Mouse (Mus musculus): ENCODE measurements around the gene Ndufs2. TPM values are rescaled to one million over a fixed set of nuclear protein-coding genes. Genes with fewer than 3 reads are reported as not detected.

Gene Ndufs2
- polyA plus RNA-seq, 1 experiment from 2014 or later = 272 TPM

DNA sequence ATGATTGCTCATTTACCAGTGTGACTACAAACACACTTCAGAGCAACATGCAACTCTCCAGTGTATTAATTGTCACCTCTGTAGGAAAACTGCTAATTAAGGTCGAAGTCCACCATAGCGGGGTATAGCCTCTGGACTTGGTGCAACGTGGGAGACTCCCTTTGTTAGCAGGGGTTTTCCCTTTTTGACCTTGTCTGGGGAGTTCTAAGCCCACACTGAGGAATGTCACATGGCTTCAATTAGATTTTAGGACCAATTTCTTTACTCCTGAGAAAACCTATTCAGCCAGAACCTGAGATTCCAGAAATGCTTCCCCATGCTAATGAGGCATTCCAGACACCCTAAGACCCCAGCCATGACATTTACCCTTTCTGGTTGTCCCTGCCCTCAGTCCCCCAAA, 21.0 kb downstream of the Ndufs2 start:
- Histone ChIP-seq H3K27ac (replicated peaks; ENCODE audit: low read depth, low read length) (no peak overlapping the region), H3K4me1 (ENCODE audit: control insufficient read depth, insufficient read depth, low read length) (no peaks in the 10 kb centered on the region), H3K36me3 (replicated peaks; ENCODE audit: control insufficient read depth, insufficient read depth, low read depth, low read length) (peaks cover 9% of the 10 kb centered on the region; the same call in 1 of the 2 replicates), H3K4me3 (ENCODE audit: low read depth, low read length) (no peak overlapping the region), H3K9ac (replicated peaks; ENCODE audit: low read length) (no peak overlapping the region), H3K27me3 (ENCODE audit: control insufficient read depth, insufficient read depth, low read length) (no peaks in the 10 kb centered on the region), H3K9me3 (replicated peaks; ENCODE audit: control insufficient read depth, low read length) (no peaks in the 10 kb centered on the region), H3K4me2 (ENCODE audit: low read depth, low read length) (no peak overlapping the region)
- DNase-seq (ENCODE audit: low spot score) = peak; percentile 57
- no peak for ATAC-seq (replicated peaks; ENCODE audit: insufficient number of reproducible peaks, low FRiP score, low TSS enrichment, low read depth)
- WGBS = 32% methylated on average over 3 of the region's 3 CpGs

DNA sequence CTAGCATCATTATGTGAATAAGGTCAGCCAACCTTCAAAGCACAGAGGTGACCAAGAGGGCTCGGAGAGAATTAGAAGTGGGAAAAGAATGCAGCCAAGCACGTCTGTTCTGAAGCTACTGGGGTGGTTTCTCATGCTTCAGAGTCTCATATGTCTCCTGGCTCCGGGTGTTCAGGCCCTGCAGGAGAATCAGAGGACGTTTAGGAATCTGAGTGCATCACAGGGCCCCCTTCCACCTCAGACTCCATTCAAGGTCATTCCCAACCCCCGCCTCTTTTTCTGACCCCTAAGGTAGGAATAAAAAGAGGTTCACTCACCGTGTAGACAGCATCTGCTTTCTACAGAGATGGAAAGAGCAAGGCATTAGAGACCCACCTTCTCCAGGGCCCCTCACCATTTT, 21.4 kb downstream of the Ndufs2 start:
- H3K4me2 ChIP-seq (ENCODE audit: low read depth, low read length) = no peak overlapping the region
- peaks cover 4% of the 10 kb centered on the region; the same call in 1 of the 2 replicates for H3K36me3 ChIP-seq (replicated peaks; ENCODE audit: control insufficient read depth, insufficient read depth, low read depth, low read length)
- H3K27me3 ChIP-seq (ENCODE audit: control insufficient read depth, insufficient read depth, low read length) = no peaks in the 10 kb centered on the region
- DNase-seq (ENCODE audit: low spot score) (peak; percentile 25), ATAC-seq (replicated peaks; ENCODE audit: insufficient number of reproducible peaks, low FRiP score, low TSS enrichment, low read depth) (no peak)
- no peak overlapping the region for H3K4me3 ChIP-seq (ENCODE audit: low read depth, low read length)
- H3K27ac ChIP-seq (replicated peaks; ENCODE audit: low read depth, low read length) = no peak overlapping the region
- no peak overlapping the region for H3K9ac ChIP-seq (replicated peaks; ENCODE audit: low read length)
- no peaks in the 10 kb centered on the region for H3K4me1 ChIP-seq (ENCODE audit: control insufficient read depth, insufficient read depth, low read length)
- WGBS = 39% methylated on average over 6 of the region's 6 CpGs
- H3K9me3 ChIP-seq (replicated peaks; ENCODE audit: control insufficient read depth, low read length) = no peaks in the 10 kb centered on the region

DNA sequence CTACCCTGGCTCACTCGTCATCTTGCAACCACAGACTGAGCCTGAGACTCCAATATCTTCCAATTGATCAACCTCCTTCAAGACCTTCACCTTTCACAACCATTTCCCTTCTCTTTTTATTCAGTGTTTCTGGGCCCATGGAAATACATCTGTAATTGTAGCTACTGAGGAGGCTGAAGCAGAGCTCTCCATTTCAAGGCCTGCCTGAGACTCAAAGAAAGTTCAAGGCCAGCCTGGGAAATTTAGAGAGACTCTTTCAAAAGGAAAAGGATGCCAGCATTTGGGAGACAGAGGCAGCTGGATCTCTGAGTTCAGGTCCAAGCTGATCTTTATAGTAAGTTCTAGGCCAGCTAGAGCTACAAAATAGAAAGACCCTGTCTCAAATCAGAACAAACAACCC, 23.3 kb downstream of the Ndufs2 start:
- Histone ChIP-seq H3K27me3 (ENCODE audit: control insufficient read depth, insufficient read depth, low read length) (no peaks in the 10 kb centered on the region), H3K9me3 (replicated peaks; ENCODE audit: control insufficient read depth, low read length) (no peaks in the 10 kb centered on the region), H3K4me1 (ENCODE audit: control insufficient read depth, insufficient read depth, low read length) (no peaks in the 10 kb centered on the region), H3K27ac (replicated peaks; ENCODE audit: low read depth, low read length) (no peak overlapping the region), H3K9ac (replicated peaks; ENCODE audit: low read length) (no peak overlapping the region), H3K4me3 (ENCODE audit: low read depth, low read length) (no peak overlapping the region), H3K4me2 (ENCODE audit: low read depth, low read length) (no peak overlapping the region), H3K36me3 (replicated peaks; ENCODE audit: control insufficient read depth, insufficient read depth, low read depth, low read length) (no peaks in the 10 kb centered on the region)
- ATAC-seq (replicated peaks; ENCODE audit: insufficient number of reproducible peaks, low FRiP score, low TSS enrichment, low read depth) = no peak
- DNase-seq (ENCODE audit: low spot score) = no peak
- WGBS = 93% methylated on average over 1 of the region's 1 CpGs

DNA sequence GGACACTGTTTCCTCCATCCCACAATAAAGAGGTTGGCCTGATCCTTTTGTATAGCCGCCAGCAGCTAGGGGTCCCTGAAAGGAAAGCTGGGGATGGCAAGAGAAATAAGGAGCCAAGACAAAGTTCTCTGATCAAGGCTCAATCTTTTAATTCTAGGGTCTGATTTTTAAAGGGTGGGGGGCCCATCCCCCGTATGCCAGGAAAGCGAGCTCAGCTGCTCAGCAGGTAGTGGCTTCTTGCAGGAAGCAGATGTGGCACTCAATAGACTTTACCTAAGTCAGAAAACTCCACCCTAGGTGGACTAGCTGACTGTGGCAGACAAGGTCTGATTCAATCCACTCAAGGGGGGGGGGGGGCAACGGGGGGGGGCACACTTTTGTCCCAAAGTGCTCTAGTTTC, 24.4 kb downstream of the Ndufs2 start:
- 49% methylated on average over 4 of the region's 4 CpGs for WGBS
- Histone ChIP-seq H3K4me1 (ENCODE audit: control insufficient read depth, insufficient read depth, low read length) (no peaks in the 10 kb centered on the region), H3K4me3 (ENCODE audit: low read depth, low read length) (no peak overlapping the region), H3K27ac (replicated peaks; ENCODE audit: low read depth, low read length) (no peak overlapping the region), H3K9me3 (replicated peaks; ENCODE audit: control insufficient read depth, low read length) (no peaks in the 10 kb centered on the region), H3K36me3 (replicated peaks; ENCODE audit: control insufficient read depth, insufficient read depth, low read depth, low read length) (no peaks in the 10 kb centered on the region), H3K4me2 (ENCODE audit: low read depth, low read length) (no peak overlapping the region), H3K9ac (replicated peaks; ENCODE audit: low read length) (no peak overlapping the region), H3K27me3 (ENCODE audit: control insufficient read depth, insufficient read depth, low read length) (no peaks in the 10 kb centered on the region)
- ATAC-seq (replicated peaks; ENCODE audit: insufficient number of reproducible peaks, low FRiP score, low TSS enrichment, low read depth) (no peak), DNase-seq (ENCODE audit: low spot score) (no peak)

DNA sequence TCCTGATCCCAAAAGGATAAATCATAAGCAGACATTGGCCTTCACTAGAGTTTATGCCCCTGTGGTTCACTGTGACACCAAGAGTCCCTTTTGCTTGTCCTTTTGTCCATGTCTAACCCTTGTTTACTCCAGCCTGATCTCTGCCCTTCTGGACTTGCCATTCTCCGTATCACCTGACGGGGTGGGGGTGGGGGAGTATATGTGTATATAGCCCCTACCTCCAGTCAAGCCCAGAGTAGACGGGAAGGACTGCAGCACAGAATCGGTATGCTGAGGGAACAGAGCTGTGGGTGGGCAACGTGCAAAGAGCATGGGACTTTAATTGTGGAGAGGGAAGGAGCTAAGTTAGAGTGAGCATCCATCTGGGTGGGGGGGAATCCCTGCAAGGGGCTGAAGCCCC, 26.3 kb downstream of the Ndufs2 start, which contains the start of gene Apoa2:
Gene Apoa2, plus strand, starts transcription at position 198 of the 400 bp plus-strand sequence.
- no peak for ATAC-seq (replicated peaks; ENCODE audit: insufficient number of reproducible peaks, low FRiP score, low TSS enrichment, low read depth)
- 79% methylated on average over 5 of the region's 5 CpGs for WGBS
- H3K27ac ChIP-seq (replicated peaks; ENCODE audit: low read depth, low read length) = no peak within 1 kb of the TSS

DNA sequence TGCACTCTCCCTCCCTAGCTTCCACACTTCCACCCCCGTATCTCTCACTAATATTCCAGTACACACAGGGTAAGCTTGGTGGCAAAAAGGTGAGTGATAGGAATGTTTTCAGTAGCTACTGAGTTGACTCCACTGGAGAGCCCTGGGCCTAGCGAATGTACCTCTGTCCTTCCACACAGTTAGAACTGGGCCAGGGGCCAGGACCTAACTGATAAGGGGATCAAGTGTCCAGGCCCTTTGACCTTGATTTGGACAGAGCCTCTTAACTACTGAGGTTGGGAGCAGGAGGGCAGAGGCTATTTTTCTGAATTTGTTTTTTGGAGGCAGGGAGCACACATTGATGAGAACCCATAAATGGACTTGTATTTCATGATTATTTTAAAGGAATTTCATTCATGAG, 27.4 kb downstream of the Ndufs2 start:
- DNase-seq (ENCODE audit: low spot score) = no peak
- H3K4me3 ChIP-seq (ENCODE audit: low read depth, low read length) = no peak overlapping the region
- no peak overlapping the region for H3K4me2 ChIP-seq (ENCODE audit: low read depth, low read length)
- H3K9ac ChIP-seq (replicated peaks; ENCODE audit: low read length) = no peak overlapping the region
- H3K9me3 ChIP-seq (replicated peaks; ENCODE audit: control insufficient read depth, low read length) = no peaks in the 10 kb centered on the region
- H3K36me3 ChIP-seq (replicated peaks; ENCODE audit: control insufficient read depth, insufficient read depth, low read depth, low read length) = no peaks in the 10 kb centered on the region
- H3K4me1 ChIP-seq (ENCODE audit: control insufficient read depth, insufficient read depth, low read length) = no peaks in the 10 kb centered on the region
- ATAC-seq (replicated peaks; ENCODE audit: insufficient number of reproducible peaks, low FRiP score, low TSS enrichment, low read depth) = no peak
- H3K27ac ChIP-seq (replicated peaks; ENCODE audit: low read depth, low read length) = no peak overlapping the region
- WGBS = 78% methylated on average over 2 of the region's 2 CpGs
- no peaks in the 10 kb centered on the region for H3K27me3 ChIP-seq (ENCODE audit: control insufficient read depth, insufficient read depth, low read length)

More for the DNA sequence above, 26.3 kb downstream of the Ndufs2 start, which contains the start of gene Apoa2:
- Histone ChIP-seq H3K9ac (replicated peaks; ENCODE audit: low read length) (no peak within 1 kb of the TSS), H3K4me2 (ENCODE audit: low read depth, low read length) (no peak within 1 kb of the TSS), H3K9me3 (replicated peaks; ENCODE audit: control insufficient read depth, low read length) (no peaks in the 10 kb centered on the region), H3K36me3 (replicated peaks; ENCODE audit: control insufficient read depth, insufficient read depth, low read depth, low read length) (no peaks in the 10 kb centered on the region), H3K27me3 (ENCODE audit: control insufficient read depth, insufficient read depth, low read length) (no peaks in the 10 kb centered on the region), H3K4me1 (ENCODE audit: control insufficient read depth, insufficient read depth, low read length) (no peaks in the 10 kb centered on the region), H3K4me3 (ENCODE audit: low read depth, low read length) (no peak within 1 kb of the TSS)
- no peak for DNase-seq (ENCODE audit: low spot score)

DNA sequence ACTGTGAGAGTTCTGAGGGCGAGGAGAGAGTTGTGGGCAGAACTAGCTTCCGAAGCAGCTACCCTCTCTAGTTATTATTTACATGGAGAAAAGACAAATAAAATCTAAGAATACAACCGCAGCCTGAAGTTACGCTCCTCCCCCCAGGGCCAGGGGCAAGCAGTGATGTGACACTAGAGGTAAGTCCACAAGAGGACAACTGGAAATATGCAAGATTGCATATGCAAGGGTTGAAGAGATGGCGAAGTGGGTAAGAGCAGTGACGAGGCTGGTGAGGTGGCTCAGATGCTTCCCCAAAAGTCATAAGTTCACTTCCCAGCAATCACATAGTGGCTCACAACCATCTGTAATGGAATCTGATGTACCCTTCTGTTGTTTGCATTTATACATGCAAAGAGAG, 28.0 kb downstream of the Ndufs2 start:
- Histone ChIP-seq H3K4me3 (ENCODE audit: low read depth, low read length) (peak overlapping the region; percentile 12), H3K27me3 (ENCODE audit: control insufficient read depth, insufficient read depth, low read length) (no peaks in the 10 kb centered on the region), H3K27ac (replicated peaks; ENCODE audit: low read depth, low read length) (no peak overlapping the region), H3K4me2 (ENCODE audit: low read depth, low read length) (peak overlapping the region; percentile 0; the same call in 1 of the 2 replicates), H3K9ac (replicated peaks; ENCODE audit: low read length) (no peak overlapping the region), H3K36me3 (replicated peaks; ENCODE audit: control insufficient read depth, insufficient read depth, low read depth, low read length) (no peaks in the 10 kb centered on the region), H3K4me1 (ENCODE audit: control insufficient read depth, insufficient read depth, low read length) (no peaks in the 10 kb centered on the region), H3K9me3 (replicated peaks; ENCODE audit: control insufficient read depth, low read length) (no peaks in the 10 kb centered on the region)
- ATAC-seq (replicated peaks; ENCODE audit: insufficient number of reproducible peaks, low FRiP score, low TSS enrichment, low read depth) (no peak), DNase-seq (ENCODE audit: low spot score) (no peak)
- WGBS = 79% methylated on average over 6 of the region's 6 CpGs

DNA sequence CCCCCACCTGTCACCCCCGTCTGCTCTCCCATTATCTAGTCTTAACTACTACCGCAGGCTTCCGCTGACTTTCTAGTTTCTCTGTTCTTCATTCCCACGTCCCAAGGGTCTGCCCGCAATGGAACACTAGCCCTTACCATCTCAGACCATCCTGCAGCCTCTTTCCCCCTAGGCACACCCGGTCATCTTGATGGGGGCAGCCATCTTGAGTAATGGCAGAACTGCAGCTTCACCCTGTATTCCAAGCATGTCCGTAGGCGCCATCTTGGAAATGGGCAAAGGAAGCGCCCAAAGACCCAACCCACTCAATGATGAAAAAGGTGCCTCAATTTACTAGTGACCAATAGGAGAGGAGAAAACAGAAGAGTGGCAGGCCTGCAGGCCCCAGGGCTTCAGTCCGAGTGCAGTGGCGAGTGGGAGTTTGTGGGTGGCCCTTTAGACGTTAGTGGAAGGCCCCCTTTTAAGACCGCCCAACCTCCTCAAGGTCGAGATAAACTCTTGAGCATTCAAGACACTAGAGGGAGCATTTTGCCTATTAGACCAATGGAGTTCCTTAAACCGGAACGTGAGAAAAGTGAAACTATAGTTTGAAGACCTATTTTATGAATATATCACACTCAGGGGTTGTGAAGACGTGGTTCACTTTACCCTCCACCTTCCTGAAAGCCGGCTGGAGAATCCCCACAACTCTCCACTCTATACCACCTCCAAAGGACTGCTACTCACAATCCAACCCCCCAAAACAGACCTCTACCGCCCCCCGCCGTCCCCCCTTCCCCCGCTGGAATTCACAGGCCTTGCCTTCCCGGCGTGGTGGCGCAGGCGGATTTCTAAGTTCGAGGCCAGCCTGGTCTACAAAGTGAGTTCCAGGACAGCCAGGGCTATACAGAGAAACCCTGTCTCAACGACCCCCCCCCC, 28.7 kb downstream of the Ndufs2 start, which contains the start of gene Tomm40l:
Gene Tomm40l, minus strand, starts transcription at position 277 of the 918 bp plus-strand sequence.
- Histone ChIP-seq H3K27me3 (ENCODE audit: control insufficient read depth, insufficient read depth, low read length) (no peaks in the 10 kb centered on the region), H3K27ac (replicated peaks; ENCODE audit: low read depth, low read length) (no peak within 1 kb of the TSS), H3K9ac (replicated peaks; ENCODE audit: low read length) (peak within 1 kb of the TSS; percentile 46), H3K36me3 (replicated peaks; ENCODE audit: control insufficient read depth, insufficient read depth, low read depth, low read length) (no peaks in the 10 kb centered on the region), H3K4me2 (ENCODE audit: low read depth, low read length) (peak within 1 kb of the TSS; percentile 51), H3K4me3 (ENCODE audit: low read depth, low read length) (peak within 1 kb of the TSS; percentile 51), H3K9me3 (replicated peaks; ENCODE audit: control insufficient read depth, low read length) (no peaks in the 10 kb centered on the region), H3K4me1 (ENCODE audit: control insufficient read depth, insufficient read depth, low read length) (no peaks in the 10 kb centered on the region)
- peak; percentile 98 for DNase-seq (ENCODE audit: low spot score)
- WGBS = 1% methylated on average over 28 of the region's 28 CpGs
- ATAC-seq (replicated peaks; ENCODE audit: insufficient number of reproducible peaks, low FRiP score, low TSS enrichment, low read depth) = peak; percentile 96

All from embryonic facial prominence, embryonic 11.5 days (tissue).